Mouse (Mus musculus) adrenal gland, adult 8-10 months (tissue): ENCODE results near the gene Armh3. TPM values are rescaled to one million over a fixed set of nuclear protein-coding genes. Genes with fewer than 3 reads are reported as not detected.
"Not testable (repeated sequence)": the region's sequence is repeated elsewhere in the genome, so short reads cannot be mapped to it uniquely, and the experiment has no call there.

Experiments
- DNase-seq: peaks from one replicate; pipeline ENCODE4 v3.0.0; 2022
- total RNA-seq, 4 experiments: library from RNA; stranded (reverse); gene quantifications; 2 replicates each; pipeline ENCODE4 v1.2.4; 2022

Gene Armh3
- total RNA-seq, 4 experiments from 2014 or later, result 19.0 to 27.7 (median 20.8) TPM

DNA sequence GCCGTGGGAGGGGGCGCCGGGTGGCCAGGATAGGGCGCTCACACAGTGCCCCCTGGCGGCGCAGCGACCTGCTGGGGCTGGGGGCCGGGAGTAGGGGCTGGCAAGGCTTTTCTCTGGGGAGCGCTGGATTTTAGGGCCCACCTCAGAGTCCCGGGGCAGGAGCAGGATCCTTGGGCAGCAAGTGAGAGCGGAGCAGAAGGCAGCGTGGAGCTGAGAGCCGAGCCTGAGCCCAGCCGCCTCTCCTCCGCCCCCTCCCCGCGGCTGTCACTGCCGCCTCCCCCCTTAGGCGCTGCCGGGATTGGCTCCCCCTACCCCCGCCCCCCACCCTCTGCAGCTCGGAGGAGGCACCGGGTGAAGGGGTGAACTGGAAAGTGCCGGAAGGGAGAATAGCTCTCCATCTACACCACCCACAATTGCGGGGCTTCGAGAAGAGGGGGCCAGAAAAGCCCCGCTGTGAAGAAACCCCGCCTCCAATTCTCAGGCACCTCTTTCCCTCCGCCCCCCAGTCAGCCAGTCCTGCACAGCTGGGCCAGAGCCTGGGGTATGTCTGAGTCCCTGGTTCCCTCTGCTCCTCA, 182.4 kb downstream of the Armh3 start, which contains the start of gene Kcnip2:
TSS of gene Kcnip2 (minus strand) at position 231 of the 575 bp plus-strand sequence.
- no peak for DNase-seq

DNA sequence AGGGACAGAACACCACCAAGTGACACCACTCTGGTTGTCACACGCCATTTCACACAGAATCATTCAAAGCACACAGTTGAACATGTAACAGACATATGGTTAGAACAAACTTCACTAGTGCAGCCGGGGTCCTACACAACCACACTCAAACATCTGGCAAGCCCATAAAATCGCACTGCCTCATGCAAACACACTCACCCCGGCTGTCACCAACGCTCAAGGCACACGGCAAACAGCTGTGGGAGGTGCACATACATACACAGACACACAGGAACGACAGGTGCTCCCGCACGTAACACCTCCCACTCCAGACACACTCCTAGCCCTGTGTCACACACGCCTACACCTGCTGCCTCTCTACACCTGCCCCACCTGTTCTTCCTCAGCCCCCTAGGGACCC, 183.1 kb downstream of the Armh3 start:
- no peak for DNase-seq

DNA sequence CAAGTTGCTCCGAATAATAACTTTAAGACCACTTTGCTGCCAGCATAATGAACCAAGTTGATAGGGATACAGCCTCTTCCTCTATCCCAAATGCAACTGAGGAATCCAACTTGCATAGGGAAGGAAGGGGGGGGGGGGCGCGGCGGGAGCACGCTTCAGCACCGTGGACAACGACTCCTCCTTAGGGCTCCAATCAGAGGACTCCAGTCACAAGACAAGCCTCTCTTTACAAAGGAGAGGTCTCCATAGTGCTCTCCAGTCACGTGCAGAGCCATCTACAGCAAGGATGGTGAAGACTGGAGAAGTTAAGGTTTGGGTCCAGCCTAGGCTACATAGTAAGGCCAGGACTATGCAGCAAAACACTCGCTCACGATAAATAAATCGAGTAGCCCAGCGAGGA, 184.5 kb downstream of the Armh3 start:
- DNase-seq, result no peak

DNA sequence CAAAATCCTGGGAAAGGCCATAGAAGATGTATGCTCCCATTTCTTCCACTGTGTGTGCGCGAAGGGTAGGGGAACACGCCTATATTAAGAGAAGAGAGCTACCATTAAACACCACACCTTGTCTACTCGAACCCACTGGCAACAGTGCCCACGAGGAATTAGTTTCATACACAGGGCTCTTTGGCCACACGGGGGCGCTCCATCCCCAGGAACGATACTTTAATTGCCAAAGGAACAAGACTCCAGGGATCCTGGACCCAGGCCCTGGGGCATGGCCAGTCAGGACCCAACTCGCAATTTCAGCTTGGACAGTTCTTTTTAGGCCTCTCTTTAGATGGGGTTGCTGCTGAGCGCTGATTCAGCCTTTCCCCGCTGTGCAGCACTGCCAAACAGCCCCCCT, 185.0 kb downstream of the Armh3 start:
- peak; percentile 58 for DNase-seq

DNA sequence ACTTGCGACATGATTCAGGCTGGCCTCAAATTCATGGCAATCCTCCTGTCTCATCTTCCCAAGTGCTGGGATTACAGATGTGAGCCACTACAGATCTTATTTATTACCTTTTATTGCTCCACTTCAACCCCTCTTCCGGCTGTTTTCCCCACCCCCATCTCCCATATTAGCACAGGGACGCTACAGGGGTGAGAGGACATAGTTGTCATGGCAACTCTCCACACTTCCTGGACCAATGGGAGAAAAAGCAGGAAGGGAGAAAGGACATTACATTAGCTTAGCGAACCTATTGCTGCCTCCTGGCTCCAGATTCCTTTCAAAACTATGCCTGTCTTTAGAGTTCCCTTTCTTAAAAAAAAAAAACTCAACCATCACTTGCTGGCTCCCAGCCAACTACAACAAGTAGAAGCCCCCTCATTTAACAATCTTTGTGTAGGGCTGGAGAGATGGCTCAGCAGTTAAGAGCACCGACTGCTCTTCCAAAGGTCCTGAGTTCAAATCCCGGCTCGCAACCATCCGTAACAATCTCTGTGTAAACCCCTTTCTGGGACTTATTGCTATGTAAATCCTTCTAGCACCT, 185.5 kb downstream of the Armh3 start:
- DNase-seq, result no peak

DNA sequence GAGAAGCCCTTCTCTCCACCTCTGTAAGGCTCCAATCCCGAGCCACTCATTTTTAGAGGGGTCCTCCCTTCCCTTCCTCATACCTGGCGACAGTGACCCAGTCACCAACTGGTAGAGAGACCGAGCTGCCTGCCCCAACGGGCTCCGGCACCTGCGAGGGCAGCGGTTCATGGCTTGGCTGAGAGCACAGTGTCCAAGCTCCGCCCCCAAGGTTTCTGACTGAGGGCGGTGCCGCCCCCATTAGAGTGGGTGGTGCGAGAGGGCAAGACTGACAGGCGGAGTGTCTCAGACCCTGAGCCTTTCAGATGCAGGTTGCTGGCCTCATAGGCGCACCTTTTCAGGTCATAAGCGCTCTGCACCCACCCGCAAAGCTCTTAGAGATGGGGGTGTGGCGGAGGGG, 186.2 kb downstream of the Armh3 start:
- DNase-seq, result peak; percentile 42

DNA sequence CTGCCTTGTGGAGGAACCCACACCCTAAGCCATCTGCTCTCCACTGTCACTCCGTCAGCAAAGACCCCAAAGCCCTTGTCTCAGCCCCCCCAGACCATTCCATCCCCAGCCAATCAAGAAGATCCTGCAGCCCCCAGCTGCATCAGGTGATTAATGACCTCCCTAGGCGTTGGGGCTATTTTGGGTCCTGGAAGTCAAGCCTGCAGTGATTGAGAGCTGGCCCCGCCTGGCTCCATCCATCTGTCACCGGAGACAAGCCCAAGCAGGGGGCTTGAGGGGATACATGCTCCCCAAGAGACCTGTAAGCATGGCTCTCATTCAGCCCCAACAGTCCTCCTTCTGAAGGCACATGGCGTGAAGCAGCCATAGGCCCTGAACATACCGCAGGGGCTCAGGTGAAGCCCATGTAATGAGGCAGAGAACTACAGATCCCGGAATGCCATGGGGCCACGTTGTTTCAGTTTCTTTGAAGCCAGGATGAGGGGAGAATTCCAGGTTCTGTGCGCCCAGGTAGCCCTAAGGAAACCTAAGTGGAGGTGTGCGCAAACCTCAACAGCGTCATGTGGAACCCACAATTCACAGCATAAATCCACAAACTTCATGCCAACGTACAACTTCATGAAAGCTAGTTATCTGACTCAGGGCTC, 187.1 kb downstream of the Armh3 start:
- DNase-seq, result no peak

DNA sequence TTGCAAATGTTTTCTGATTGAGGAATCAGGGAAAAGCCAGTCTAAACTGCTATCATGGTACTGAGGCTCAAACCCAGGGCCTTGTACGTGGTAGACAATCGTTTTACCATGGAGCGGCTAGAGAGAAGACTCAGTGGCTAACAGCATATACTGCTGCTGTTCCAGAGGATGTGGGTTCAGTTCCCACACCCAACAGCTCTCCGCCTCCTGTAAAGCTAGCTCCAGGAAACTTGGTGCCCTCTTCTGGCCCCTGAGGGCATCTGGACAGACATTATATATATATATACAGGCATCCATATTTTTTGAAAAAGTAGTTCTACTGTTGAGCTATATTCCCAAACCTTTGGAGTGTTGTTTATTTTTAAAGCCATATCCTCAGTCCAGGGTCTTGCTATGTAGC, 190.6 kb downstream of the Armh3 start:
- DNase-seq, result no peak

DNA sequence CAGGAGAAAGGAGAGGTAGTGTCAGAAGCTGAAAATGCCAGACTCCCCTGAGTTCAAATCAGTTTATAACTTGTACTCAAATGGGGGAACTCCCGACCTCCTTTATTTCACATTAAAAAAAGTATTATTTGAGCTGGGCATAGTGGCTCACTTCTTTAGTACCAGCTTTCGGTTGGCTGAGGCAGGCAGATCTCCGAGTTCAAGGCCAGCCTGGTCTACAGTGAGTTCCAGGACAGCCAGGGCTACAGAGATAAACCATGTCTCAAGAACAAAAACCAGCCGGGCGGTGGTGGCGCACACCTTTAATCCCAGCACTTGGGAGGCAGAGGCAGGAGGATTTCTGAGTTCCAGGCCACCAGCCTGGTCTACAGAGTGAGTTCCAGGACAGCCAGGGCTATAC, 192.5 kb downstream of the Armh3 start:
- not testable (repeated sequence) for DNase-seq

DNA sequence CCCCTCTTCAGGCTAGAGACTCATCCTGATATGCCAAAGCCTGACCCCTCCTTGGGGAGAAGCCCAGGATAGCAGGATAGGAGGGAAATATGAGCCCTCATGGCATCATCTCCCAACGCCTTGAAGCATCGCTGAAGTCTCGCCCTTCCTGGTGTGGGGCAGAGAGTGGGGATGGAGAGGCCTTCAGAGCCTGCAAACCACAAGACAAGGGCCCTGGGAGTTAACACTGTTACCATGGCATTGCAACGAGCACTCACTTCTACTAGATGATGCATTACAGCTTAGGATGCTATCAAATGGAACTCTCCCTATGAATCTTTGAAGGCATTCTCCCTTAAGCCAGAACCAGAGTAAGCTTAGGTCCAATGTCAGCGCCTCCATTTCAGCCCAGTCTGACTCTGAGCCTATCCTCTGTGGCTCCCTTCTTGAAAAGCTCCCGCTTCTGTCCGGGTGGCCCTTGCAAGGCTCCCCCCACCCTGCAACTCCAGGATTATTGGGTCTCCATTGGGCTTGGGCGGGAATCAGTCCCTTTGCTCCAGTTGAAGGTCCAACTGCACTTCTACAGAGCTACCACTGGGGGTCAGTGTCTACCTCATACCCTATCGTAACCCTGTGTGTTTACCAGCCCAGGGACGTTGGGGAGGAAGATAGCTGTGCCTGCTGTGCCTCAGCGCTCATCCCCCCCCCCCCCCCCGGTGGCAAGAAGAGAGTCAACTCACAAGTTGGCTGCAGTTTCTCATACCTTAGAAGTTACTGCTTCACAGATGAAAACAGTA, 193.5 kb downstream of the Armh3 start:
- no peak for DNase-seq

DNA sequence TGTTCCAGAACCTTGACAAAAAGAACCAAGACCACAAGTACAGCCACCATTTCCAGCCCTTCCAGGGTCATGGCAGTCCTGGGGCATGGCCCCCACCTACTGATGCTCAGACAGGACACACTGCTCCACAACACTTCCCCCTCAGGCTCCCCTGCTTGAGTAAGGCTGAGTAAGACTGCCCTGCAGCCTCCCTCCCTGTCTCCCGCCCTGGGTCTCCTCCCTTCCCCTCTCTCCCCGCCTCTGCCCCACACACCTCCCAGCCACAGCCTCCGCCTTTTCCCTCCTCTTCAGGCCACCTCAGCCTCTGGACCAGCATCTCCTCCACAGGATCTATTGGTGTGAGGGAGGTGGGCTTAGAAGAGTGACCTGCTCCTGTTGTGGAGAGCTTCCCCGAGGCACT, 194.9 kb downstream of the Armh3 start:
- DNase-seq, result no peak

DNA sequence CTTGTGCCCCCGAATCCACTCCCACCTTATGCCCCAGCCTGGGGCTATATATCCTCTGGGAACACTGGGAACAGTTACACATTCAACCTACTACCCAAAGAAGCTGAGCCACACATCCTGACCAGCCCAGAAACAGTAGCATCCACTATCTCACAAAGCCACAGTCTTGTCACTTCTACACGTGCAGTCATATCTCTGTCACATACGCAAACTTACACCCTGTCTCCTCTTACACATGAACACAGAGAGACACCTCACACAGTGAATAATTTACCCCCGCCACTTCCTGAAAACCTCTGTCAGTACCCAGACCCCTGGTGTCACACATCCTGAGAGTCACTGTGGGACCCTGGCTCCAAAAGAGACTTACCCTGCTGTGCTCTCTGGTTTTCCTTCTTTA, 195.6 kb downstream of the Armh3 start:
- no peak for DNase-seq

DNA sequence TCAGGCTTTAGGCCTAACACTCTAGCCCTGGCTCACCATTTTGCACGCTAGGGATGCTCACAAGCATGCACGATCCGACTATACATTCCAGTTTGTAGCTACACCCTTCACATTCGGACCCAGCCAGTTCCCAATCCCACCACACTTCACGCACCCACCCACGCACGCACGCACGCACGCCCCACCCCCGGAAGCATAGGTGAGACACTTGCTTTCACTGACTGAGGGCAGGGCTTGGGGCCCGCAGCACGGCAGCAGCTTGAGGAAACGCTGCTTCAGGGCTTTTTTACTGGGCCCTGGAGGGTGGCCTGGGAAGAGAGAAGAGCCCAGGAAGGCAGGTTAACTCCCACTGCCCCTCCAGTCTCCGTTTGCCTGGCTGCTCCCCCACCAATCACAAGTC, 201.4 kb downstream of the Armh3 start:
- DNase-seq, result no peak

DNA sequence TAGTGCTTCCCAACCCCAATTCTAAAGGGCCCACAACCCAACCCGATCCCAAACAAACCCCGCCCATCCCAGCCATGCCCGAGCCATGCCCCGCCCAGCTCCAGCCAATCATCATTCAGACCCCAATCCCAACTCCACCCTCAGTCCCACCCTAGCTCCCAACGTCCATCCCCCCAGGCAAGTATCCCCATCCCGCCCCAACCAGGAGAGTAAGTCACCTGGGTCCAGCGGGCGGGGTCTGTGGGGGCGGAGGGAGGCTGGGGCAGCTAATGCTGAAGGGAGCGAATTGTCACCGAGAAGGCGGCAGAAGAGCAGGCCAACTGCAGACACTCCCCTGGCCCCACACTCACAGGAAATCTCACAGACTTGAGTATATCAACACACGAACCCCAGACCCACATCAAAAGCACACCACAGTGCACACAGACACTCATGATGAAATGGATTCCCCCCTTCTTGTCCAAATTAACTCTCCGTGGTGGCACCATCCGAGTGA, 202.2 kb downstream of the Armh3 start:
- DNase-seq, result no peak

DNA sequence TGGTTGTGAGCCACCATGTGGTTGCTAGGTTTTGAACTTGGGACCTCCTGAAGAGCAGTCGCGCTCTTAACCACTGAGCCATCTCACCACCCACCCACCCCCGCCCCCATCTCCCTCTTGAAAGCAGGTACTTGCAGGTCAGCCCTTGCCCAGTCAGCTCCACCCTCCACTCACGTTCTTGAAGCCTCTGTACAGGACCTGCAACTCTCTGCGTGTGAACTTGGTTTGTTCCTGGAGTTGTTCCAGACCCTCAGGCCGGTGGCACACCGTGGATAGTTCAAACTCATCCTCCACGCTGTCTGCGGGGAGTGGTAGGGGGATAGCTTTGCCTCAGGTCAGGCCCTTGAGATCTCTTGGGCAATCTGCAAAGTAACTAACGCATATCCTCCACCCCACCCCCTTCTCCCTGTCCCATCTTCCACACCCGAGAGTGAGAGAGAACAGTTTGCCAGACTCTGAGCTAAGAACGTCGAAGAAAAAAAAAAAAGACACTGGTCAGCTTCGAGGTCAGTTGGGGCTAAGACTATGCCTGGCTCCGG, 202.8 kb downstream of the Armh3 start:
- DNase-seq, result no peak

DNA sequence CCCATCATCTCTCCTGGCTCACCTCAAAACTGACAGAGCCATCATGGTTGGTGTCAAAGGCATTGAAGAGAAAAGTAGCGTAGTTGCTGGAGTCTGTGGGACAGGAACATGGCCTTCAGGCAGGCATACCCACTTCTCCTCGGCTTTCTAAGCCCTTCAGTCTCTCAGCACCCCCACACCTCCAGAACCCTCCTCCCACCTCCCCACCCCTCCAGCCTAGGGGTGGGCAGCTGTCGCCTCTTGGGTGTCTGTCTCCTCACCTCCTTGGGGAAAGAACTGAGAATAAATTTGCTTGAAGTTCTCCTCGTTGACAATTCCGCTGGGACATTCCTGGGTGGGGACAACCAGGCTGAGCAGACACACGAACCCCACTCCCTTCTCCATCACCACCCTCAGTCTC, 203.6 kb downstream of the Armh3 start:
- DNase-seq, result no peak

DNA sequence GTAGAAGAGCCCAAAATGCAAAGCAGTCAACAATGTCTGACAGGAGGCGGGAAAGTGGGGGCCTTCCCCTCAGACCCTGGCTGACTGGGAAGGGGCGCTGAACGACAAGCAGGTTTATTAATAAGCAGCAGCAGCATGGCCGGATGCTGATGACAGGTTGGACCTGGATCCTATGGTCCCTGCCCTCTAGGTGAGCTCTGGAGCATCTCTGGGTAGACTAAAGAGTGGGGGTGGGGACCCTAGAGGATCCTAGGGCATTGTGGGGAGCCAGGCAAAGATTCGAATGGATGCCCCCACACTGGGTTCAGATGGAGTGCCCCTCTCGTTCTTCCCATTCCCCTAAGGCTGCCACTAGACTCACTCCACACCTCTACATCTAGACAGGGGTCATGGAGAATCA, 205.9 kb downstream of the Armh3 start:
- DNase-seq, result no peak

DNA sequence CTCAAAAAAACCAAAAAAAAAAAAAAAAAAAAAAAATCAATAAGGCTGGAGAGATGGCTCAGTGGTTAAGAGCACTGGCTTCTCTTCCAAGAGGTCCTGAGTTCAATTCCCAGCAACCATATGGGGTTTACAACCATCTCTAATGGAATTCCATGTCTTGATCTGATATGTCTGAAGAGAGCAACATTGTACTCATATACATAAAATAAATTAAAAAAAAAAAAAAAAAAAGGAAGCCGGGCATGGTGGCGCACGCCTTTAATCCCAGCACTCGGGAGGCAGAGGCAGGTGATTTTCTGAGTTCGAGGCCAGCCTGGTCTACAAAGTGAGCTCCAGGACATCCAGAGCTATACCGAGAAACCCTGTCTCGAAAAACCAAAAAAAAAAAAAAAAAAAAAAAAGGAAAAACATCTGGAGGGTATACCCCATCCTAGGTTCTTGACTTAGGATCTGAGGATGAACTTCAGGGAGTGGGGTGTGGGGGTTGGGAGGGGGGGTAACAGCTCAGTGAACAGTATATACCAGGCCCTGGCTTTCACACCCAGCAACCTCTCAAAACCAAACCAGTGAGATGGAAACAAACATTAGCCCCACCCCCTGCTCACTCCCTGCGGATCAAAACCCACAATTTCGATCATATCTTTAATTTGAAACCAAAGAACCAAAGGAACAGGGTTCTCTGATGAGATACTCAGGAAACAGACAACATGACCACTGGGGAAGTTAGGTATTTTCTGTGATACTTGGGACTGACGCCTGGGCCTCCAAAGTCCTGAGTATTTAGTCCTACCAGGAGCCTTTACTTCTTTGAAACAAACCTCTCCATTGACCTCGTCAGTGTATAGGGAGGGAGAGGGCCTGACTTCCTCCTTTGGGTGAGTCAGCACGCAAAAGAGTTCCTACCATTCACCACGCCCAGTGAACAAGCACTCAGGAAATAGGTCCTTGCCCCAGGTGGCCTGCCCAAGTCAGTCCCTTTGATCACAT, 208.1 kb downstream of the Armh3 start:
- no peak for DNase-seq

DNA sequence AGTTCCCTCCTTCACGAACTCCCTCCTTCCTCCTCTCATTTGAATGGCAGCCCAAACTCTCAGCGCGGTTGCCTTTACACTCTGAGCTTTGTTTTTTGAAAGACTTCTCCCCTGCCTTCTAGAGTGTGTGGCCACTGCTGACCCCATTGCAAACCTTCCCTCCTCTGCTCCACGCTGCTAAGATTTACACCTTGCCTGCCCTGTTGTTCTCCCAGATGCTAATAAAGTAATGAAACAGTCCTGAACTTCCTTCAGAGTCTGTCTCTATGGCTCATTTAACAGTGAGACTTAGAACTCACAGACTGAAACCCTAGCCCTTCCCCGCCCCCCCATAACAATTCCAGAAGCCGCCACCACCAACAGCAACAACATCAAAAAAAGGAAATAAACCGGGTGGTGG, 208.9 kb downstream of the Armh3 start:
- no peak for DNase-seq

DNA sequence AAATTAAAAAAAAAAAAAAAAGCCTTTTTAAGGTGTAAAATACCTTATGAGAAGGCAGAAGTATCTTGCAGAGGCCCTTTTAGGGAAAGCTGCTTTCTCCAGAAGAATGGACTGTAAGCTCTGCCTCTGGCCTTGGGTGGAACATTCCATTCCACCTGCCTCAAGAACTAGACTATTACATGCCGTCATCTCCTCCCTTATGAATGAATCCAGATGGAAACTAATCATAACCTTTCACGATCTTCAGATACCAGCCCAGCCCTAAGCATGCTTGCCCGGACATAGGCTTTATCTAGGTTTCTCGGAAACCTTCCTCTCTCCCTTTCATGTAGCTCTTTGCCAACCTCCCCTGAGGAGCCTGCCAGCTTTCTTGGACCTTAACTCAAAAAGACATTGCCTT, 210.0 kb downstream of the Armh3 start:
- DNase-seq, result no peak

DNA sequence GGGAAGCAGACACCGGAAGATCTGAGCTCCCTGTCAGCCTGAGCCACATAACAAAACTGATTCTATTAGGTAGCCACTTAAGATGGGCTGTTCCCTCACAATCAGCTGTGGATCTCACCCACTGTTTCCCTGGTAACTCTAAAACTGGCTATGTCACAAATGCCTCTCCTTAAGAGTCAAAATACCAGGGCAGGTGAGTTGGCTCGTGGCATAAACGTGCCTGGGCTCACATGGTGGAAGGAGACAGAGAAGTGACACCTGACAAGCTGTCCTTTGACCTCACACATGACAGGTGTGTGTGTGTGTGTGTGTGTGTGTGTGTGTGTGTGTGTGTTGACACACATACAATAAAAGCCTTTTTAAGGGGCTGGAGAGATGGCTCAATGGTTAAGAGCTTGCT, 210.8 kb downstream of the Armh3 start:
- no peak for DNase-seq

DNA sequence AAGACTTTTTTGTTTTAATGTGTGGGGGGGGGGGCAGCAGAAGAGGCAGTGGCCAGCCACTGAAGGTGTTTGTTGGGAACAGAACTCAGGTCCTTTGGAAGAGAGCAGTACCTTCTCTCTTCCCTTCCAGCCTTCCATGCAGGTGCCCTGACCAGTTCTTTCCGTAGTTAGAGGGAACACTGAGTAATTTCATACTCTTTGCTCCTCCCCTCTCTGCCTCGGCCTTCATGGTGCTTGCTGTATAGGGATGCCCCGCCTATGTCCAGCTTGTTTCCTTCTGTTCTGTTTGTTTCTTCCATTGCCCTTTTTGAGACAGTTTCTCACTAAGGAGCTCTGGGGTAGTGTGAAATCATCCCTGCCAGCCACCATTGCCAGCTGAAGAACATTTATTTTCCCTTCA, 212.8 kb downstream of the Armh3 start:
- DNase-seq, result no peak
